Mouse (Mus musculus) liver, postnatal 0 days (tissue): ENCODE data around the gene Nfatc2.

ENCODE experiments used
- CTCF ChIP-seq: sonication (generic); IDR thresholded peaks from 2 replicates; pipeline ENCODE4 v1.5.1; 2016; ENCODE audit warnings: antibody characterized with exemption, low read depth
- EP300 ChIP-seq: IDR thresholded peaks from 2 replicates; pipeline ENCODE4 v1.6.1; 2016; ENCODE audit warnings: antibody characterized with exemption, low read depth, mild to moderate bottlenecking

DNA sequence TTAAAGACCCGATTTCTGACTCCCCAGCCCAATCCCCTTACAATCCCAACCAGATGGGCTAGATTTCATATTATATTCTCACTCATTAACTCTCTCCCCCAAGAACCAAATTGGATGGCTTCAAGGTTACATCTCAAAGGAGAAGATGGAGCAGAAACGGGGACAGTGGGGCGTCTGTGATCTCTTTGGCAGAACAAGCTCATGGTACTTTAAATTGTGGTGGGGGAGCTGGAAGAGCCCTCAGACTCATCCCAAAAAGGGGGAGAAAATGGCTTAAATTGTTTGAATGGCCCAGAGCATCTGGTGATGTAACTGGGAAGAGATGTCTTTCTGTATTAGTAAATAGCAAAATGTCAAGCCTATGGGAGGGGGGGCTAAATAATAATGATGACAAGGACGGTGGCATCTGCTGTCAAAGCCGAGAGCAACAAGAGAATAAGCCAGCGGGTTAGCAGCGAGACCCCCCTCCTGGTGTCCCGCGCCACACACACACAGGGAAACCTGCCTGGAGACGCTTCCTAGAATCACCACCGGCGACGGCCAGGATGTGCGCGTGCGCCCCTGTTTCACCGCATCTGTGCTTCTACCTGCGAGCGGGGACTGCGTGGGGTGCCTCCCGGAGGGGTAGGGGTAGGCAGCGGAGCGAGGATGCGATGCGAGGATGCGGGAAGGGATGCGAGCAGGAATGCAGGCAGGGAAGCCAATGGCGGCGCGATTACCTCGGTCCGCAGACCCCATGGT lies 537 bp downstream of the Nfatc2 start:
- TF ChIP-seq EP300 (no peak), CTCF (no peak)
